Mouse (Mus musculus) kidney, adult 2 months (tissue): Measurements from ENCODE around the gene Sgcg. TPM values are rescaled to one million over a fixed set of nuclear protein-coding genes. Genes with fewer than 3 reads are reported as not detected.

Experiments used
- DNase-seq: peaks from one replicate; pipeline ENCODE4 v3.0.0; 2021
- H3K27ac ChIP-seq: fragments of 200-500 bp; 2 replicates; pipeline ENCODE4 v1.5.1; 2012; ENCODE audit warnings: low read depth, low read length, control low read depth, inconsistent platforms; ENCODE audit not compliant: insufficient read depth
- H3K27me3 ChIP-seq: fragments of 200-500 bp; replicated peaks from 2 replicates; pipeline ENCODE4 v1.6.1; 2012; ENCODE audit warnings: mild to moderate bottlenecking, moderate library complexity, low read length, inconsistent platforms; ENCODE audit not compliant: control insufficient read depth, insufficient read depth
- H3K36me3 ChIP-seq: fragments of 200-500 bp; 2 replicates; pipeline ENCODE4 v1.6.1; 2012; ENCODE audit warnings: mild to moderate bottlenecking, moderate library complexity, low read length, inconsistent platforms; ENCODE audit not compliant: control insufficient read depth, insufficient read depth
- H3K4me1 ChIP-seq: fragments of 200-500 bp; 2 replicates; pipeline ENCODE4 v1.6.1; 2011; ENCODE audit warnings: low read length; ENCODE audit not compliant: control insufficient read depth, insufficient read depth
- H3K4me3 ChIP-seq: fragments of 200-500 bp; 2 replicates; pipeline ENCODE4 v1.5.1; 2011; ENCODE audit warnings: mild to moderate bottlenecking, low read depth, low read length, control low read depth; ENCODE audit not compliant: insufficient read depth
- CTCF ChIP-seq: fragments of 200-500 bp; conservative IDR thresholded peaks from 2 replicates; pipeline ENCODE4 v1.5.1; 2011; ENCODE audit warnings: low read depth, mild to moderate bottlenecking, control low read depth, low read length, moderate library complexity, mixed read lengths; ENCODE audit not compliant: insufficient read depth, insufficient read length
- POLR2A ChIP-seq: fragments of 200-500 bp; IDR thresholded peaks from one replicate; pipeline ENCODE4 v1.6.1; 2011; ENCODE audit warnings: low read depth, low read length, control low read depth
- WGBS: fragments of 180-500 bp; shearing (Covaris S2); methylation state at CpG from one replicate; pipeline ENCODE4 v1.1.7; 2018; 5-methylcytosine and 5-hydroxymethylcytosine counted together
- polyA plus RNA-seq: library from polyadenylated mRNA; depleted of rRNA; stranded (reverse); fragments of >200 nt; gene quantifications from 2 replicates; pipeline ENCODE4 v1.2.3, GENCODE M21; 2012; rRNA removed

The Sgcg gene
- polyA plus RNA-seq, 1 experiment = 1.5 TPM

DNA sequence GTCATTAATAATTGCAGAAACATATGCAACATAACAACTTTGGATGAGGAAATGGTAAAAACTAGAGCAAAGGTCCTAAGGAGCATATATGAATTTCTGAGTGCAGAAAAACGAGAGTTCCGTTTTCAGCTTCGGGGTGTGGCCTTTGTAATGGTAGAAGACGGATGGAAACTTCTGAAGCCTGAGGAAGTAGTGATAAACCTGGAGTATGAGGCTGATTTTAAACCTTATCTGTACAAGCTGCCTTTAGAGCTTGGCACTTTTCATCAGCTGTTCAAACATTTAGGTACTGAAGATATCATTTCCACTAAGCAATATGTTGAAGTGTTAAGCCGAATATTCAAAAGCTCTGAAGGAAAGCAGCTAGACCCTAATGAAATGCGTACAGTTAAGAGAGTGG lies 46.5 kb downstream of the Sgcg start:
- Histone ChIP-seq H3K4me1 (no peaks in the 10 kb centered on the region), H3K36me3 (no peaks in the 10 kb centered on the region), H3K27me3 (no peaks in the 10 kb centered on the region; the same call in 1 of the 2 replicates), H3K4me3 (no peak overlapping the region), H3K27ac (no peak overlapping the region)
- 85% methylated on average over 6 of the region's 6 CpGs for WGBS
- TF ChIP-seq CTCF = no peak
- TF ChIP-seq POLR2A = no peak
- no peak for DNase-seq

DNA sequence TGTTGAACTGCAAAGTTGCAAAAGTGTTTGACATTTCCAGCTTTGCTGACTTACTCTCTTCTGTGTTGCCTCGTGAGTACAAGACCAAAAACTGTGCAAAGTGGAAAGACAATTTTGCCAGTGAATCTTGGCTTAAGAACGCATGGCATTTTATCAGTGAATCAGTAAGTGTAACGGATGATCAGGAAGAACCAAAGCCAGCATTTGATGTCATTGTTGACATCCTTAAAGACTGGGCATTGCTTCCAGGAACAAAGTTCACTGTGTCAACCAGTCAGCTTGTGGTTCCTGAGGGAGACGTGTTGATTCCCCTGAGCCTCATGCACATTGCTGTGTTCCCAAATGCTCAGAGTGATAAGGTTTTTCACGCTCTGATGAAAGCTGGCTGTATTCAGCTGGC lies 48.2 kb downstream of the Sgcg start:
- no peak for DNase-seq
- Histone ChIP-seq H3K36me3 (no peaks in the 10 kb centered on the region), H3K27me3 (no peaks in the 10 kb centered on the region; the same call in 1 of the 2 replicates), H3K4me3 (no peak overlapping the region), H3K4me1 (no peaks in the 10 kb centered on the region), H3K27ac (no peak overlapping the region)
- WGBS = 91% methylated on average over 5 of the region's 5 CpGs
- TF ChIP-seq POLR2A (no peak), CTCF (no peak)

DNA sequence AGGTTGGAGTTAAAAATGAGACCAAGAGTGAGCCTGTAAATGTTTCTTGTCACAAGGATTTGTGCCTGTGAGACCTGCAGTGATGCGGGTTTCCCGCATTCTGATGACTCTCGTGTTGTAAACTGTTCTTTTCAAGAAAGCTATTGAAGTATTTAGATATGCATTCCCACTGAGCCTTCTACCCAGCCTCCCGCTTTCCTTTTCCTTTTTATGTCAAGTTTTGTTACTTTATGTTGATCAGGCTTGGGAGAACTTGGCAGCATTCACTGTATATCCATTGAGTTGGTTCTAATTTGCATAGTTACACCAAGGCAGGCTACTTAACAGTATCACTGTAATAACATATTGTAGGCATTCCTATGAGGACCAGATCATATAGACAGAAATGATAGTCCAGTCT lies 63.9 kb downstream of the Sgcg start:
- DNase-seq = no peak
- WGBS = 87% methylated on average over 4 of the region's 4 CpGs
- H3K27ac ChIP-seq = no peak overlapping the region
- TF ChIP-seq POLR2A (no peak), CTCF (no peak)
- H3K36me3 ChIP-seq = no peaks in the 10 kb centered on the region
- H3K4me3 ChIP-seq = no peak overlapping the region
- H3K4me1 ChIP-seq = no peaks in the 10 kb centered on the region
- no peaks in the 10 kb centered on the region for H3K27me3 ChIP-seq

DNA sequence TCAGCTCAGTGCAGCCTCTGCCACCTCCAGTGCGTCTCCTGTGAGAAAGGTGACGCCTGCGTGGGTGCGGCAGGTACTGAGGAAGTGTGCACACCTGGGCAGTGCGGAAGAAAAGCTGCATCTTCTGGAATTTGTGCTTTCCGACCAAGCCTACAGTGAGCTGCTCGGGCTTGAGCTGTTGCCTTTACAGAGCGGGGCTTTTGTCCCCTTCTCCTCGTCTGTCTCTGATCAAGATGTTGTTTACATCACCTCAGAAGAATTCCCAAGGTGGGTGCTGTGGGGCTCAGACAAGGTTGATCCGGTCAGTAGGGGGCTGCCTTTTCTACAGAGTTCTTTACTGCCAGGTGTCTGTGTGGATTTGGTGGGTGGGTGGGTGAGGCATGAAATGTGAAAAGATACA lies 66.0 kb downstream of the Sgcg start:
- no peak for DNase-seq
- Histone ChIP-seq H3K27me3 (no peaks in the 10 kb centered on the region), H3K4me1 (no peaks in the 10 kb centered on the region), H3K4me3 (no peak overlapping the region), H3K36me3 (no peaks in the 10 kb centered on the region), H3K27ac (no peak overlapping the region)
- no peak for TF ChIP-seq CTCF
- no peak for TF ChIP-seq POLR2A
- WGBS = 85% methylated on average over 10 of the region's 10 CpGs

DNA sequence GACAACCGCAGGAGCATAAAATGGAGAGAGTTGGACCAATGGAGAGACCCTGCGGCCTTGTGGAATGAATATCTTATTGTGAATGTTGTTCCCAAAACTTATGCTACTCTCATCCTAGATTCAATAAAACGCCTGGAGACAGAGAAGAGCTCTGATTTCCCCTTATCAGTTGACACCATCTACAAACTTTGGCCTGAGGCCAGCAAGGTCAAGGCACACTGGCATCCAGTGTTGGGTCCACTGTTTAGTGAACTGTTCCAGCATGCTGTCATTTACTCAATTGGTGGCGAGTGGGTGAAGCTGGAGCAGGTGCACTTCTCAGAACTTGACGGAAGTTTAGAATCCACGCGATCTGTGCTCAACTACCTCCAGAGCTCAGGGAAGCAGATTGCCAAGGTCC lies 66.4 kb downstream of the Sgcg start:
- Histone ChIP-seq H3K36me3 (no peaks in the 10 kb centered on the region), H3K27ac (no peak overlapping the region), H3K4me3 (no peak overlapping the region), H3K4me1 (no peaks in the 10 kb centered on the region), H3K27me3 (no peaks in the 10 kb centered on the region)
- 91% methylated on average over 7 of the region's 7 CpGs for WGBS
- DNase-seq = no peak
- TF ChIP-seq CTCF (no peak), POLR2A (no peak)

DNA sequence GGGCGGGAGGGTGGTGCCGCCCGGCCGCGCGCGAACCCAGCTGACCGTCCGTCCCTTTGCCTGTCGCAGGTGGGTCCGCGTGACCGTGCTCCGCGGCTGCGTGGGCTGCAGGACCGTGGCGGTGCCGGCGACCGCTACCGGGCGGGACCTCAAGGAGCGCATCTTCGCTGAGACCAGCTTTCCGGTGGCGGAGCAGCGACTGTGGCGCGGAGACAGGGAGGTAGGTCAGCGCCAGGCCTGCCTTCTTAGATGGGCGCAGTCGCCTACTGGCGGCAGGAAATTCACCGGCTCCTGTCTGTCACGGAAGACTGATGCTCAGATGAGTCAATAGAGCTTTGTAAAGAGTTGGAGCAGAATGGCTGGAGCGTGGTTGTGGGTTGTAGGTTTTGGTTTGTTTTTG lies 85.1 kb downstream of the Sgcg start:
- 0 out of 2 replicates have a peak, but pooled peaks have one; percentile 13 for TF ChIP-seq CTCF
- no peak for TF ChIP-seq POLR2A
- peak; percentile 58 for DNase-seq
- Histone ChIP-seq H3K4me3 (peak overlapping the region; percentile 74), H3K27ac (no peak overlapping the region), H3K36me3 (no peaks in the 10 kb centered on the region), H3K4me1 (no peaks in the 10 kb centered on the region), H3K27me3 (no peaks in the 10 kb centered on the region)
- WGBS = 1% methylated on average over 37 of the region's 37 CpGs

DNA sequence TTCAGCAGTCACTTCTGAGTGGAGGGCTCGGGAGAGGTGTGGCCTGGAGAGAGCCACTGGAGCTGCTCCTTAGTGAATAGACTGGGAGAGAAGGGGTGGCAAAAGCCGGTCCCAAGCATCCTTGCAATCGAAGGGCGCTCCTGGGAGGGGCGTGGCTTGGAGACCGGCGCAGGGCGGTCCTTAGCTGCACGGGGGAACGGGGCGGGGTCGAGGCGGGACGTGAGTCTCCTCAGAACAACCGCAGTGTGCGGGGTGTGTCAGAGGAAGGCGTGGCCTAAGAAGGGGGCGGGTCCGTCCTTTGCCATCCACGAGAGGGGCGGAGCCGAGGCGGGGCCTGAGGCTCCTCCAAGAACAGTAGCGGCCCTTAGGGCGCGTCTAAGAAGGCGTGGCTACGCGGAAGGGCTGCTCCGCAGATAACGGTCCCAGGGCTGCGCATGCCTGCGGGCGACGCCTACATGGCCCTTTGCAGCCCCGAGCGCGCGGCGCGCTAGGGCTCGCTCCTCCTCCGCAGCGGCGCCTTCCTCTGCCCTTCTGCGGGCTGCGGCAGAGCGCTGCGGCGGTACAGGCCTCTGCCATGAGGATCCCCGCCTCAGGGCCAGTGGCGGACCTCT lies 85.6 kb downstream of the Sgcg start:
- Histone ChIP-seq H3K27me3 (no peaks in the 10 kb centered on the region), H3K27ac (no peak overlapping the region), H3K36me3 (no peaks in the 10 kb centered on the region), H3K4me1 (no peaks in the 10 kb centered on the region), H3K4me3 (peak overlapping the region; percentile 74)
- WGBS = 1% methylated on average over 50 of the region's 52 CpGs
- no peak for TF ChIP-seq CTCF
- peak; percentile 99 for DNase-seq

DNA sequence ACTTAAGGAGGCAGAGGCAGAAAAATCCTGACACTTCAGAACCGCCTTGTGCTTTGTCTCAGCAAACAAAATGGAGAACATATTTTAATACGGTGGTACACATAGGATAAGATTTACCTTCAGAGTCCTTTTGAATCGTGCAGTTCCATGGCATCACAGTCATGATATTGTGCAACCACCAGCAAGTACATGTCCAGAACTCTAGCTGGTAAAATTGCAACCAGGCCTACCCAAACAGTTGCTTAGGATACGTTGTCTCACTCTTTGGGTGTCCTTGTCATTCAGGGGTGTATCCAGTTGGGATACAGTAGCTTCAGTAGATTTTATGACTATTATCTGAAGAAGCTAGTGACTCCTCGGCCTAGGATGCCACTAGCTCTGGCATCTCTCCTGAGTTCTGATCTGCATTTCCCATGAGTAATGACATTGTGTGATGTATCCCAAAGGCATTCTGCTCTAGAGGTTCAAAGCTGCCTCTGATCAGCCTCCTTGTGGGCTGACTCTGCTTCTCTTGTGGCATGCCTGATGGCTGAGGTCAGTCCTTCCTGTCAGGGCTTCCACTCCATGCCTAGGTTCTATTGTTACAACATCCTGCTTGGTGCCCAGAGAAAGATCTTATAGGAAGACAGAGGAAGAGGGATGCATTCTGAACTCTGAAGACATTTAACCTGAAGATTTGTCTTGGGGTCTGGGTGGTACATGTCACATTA lies 86.9 kb downstream of the Sgcg start:
- WGBS = 88% methylated on average over 5 of the region's 5 CpGs
- TF ChIP-seq POLR2A (no peak), CTCF (no peak)
- Histone ChIP-seq H3K27me3 (no peaks in the 10 kb centered on the region), H3K27ac (no peak overlapping the region), H3K36me3 (no peaks in the 10 kb centered on the region), H3K4me3 (no peak overlapping the region), H3K4me1 (no peaks in the 10 kb centered on the region)
- DNase-seq = no peak

Other genes with a start within 250 kb of the Sgcg start
- gene Tnfrsf19, start 212.0 kb downstream of the Sgcg start, polyA plus RNA-seq = 2.6 and 2.7 TPM in 2 replicates
- gene Sacs, start 120.0 kb downstream of the Sgcg start, polyA plus RNA-seq = 0.16 and 0.33 TPM in 2 replicates
- gene Arl11, start 51.3 kb upstream of the Sgcg start, polyA plus RNA-seq = 0.39 and 0.74 TPM in 2 replicates
- gene Ebpl, start 101.9 kb upstream of the Sgcg start, polyA plus RNA-seq = 1.5 and 2.0 TPM in 2 replicates
- 5.9 and 8.4 TPM in 2 replicates for gene Kpna3, start 181.4 kb upstream of the Sgcg start, polyA plus RNA-seq